Mouse (Mus musculus) neural tube, embryonic 10.5 days (tissue): ENCODE data around the gene Tbc1d5.

Source experiments
- DNase-seq: peaks from one replicate; pipeline ENCODE4 v3.0.0-alpha.2; 2017; ENCODE audit warnings: low spot score; ENCODE audit errors: extremely low spot score

The Tbc1d5 gene

DNA sequence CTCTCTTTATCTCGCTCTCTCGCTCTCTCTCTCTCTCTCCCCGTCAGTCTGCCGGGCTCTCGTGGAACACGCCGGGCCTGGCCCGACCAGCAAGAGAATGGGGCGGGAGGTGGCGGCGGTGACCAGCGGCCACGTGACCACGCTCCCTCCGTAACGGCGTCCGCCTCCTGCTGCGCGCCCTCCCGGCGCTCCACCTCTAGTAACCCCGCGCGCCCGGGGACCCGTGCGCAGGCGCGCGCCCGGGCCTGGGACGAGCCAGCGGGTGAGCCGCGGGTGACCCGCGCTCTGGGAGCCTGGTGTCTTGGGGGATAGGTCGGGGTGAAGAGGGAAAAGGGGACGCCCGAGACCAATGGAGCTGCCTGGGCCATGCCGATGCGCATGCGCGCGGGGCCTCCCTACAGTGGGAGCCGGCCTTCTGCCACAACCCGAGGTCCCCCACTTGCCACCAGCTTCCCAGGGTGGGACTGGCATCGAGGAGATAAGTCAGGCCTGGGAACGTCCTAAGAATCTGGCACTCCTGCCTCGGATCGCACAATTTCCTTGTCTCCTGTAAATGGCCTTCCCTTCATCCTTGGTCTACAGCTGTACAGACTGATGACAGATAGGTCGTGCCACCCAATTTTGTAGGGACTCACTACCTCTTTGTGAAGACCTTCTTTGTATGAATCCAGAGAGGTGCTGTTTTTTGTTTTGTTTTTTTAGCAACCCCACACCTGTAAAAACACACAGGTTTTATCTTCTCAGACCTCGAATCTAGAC is at the start of gene Tbc1d5:
Gene Tbc1d5, minus strand, starts transcription at position 158 of the 759 bp plus-strand sequence.
- DNase-seq: peak; percentile 94

GRCm38 (mm10) chr17:51226056-51226455 is 46.9 kb upstream of the Tbc1d5 start:
- DNase-seq: no peak

DNA sequence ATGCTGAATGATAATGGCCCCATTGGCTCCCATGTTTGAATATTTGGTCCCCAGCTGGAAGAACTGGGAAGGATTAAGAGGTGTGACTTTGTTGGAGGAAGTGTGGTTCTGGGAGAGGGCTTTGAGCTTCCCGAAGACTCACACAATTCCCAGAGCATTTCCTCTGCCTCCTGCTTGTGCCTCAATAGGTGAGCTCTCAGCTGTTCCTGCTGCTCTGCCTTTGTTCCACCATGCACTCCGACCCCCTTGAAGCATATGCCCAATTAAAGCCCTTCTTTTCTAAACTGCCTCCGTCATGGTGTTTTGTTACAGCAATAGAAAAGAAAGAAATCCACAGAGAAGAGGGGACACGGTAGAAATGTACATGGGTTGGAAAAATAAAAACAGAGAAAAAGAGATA is 44.0 kb upstream of the Tbc1d5 start:
- no peak for DNase-seq

DNA sequence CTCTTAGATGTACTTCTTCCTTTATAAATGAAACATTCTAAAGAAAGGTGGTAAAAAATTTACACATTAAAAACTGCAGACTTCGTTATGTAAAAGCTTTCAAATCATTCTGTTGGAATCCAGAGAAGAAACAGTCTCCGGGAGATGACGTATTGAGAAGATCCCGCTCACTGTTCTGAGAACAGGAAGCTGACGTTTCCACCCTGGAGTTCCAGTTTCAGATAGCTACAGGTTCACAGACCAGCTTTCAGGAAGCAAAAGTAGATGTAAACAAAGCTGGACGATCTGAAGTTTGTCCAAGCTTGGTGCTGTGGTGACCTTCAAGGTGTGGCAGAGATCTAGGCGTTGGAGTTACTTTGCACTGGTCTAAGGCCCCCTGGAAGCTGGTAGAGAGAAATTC is 41.9 kb upstream of the Tbc1d5 start:
- no peak for DNase-seq

DNA sequence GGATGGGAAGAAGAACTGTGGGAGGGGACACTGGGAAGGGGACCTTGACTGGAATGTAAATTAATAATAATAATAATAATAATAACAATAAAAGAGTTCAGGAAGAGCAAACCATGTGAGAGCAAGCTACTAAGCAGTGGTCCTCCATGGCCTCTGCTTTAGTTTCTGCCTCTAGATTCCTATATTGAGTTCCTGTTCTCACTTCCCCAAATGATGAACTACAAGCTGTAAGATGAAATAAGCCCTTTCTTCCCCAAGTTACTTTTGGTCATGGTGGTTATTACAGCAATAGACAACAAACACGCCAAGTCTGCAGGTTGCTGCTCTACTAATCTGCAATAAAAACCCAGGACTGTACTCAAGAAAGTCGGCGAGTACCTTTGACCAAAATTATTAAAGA is 40.7 kb upstream of the Tbc1d5 start:
- DNase-seq: no peak

- DNase-seq: no peak
Measured at GRCm38 (mm10) chr17:51216426-51216825, 37.3 kb upstream of the Tbc1d5 start.

GRCm38 (mm10) chr17:51209565-51209964 is 30.4 kb upstream of the Tbc1d5 start:
- no peak for DNase-seq

GRCm38 (mm10) chr17:51204643-51205042 is 25.5 kb upstream of the Tbc1d5 start:
- no peak for DNase-seq

DNA sequence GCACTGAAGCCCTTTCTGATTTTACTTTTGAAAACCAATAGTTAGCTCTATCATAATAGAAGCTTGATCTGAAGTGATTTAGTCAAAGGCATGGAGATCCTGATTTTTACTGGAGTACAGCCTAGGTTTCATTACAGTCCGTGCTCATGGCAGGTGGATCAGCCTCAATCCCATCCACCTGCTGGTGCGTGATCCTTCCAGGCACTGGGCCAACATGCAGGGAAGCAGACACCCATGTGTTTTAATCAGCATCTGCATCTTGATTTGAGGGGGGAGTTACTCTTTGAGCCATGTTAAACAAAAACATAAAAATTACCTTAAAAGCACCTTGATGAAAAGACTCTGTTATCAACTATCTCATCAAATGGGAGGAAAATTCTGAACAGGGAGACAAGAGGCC is 16.4 kb upstream of the Tbc1d5 start:
- DNase-seq: no peak

GRCm38 (mm10) chr17:51194787-51195186 is 15.6 kb upstream of the Tbc1d5 start:
- DNase-seq: no peak

GRCm38 (mm10) chr17:51191381-51191780 is 12.2 kb upstream of the Tbc1d5 start:
- no peak for DNase-seq

GRCm38 (mm10) chr17:51182715-51183114 is 3.6 kb upstream of the Tbc1d5 start:
- no peak for DNase-seq

GRCm38 (mm10) chr17:51178491-51179194 is 509 bp downstream of the Tbc1d5 start:
- DNase-seq: peak; percentile 81

GRCm38 (mm10) chr17:51177923-51178322 is 1.2 kb downstream of the Tbc1d5 start:
- no peak for DNase-seq

- DNase-seq: no peak
Measured at GRCm38 (mm10) chr17:51172332-51172731, 6.8 kb downstream of the Tbc1d5 start.

GRCm38 (mm10) chr17:51171504-51171903 is 7.6 kb downstream of the Tbc1d5 start:
- no peak for DNase-seq

- no peak for DNase-seq
Measured at GRCm38 (mm10) chr17:51169911-51170310, 9.2 kb downstream of the Tbc1d5 start.

GRCm38 (mm10) chr17:51162366-51162765 is 16.8 kb downstream of the Tbc1d5 start:
- DNase-seq: no peak

DNA sequence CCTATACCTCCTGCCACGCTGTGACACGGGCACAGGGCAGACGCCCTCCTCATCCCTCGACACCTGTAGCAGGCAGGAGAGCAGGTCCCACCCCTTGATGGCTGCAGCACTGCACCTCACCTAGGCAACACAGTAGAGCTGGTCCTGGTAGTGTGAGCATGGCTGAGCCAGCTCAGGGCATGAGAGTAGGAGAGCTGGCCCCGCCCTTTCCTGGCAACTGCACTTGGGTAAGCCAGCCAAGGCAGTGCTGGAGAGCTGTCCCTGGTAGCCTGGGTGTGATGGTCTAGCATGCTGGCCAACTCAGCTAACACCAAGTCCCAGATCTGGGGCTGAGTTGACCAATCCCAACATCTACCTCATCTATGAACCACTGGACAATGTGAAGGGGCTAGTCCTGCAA is 19.9 kb downstream of the Tbc1d5 start:
- DNase-seq: no peak

- no peak for DNase-seq
Measured at GRCm38 (mm10) chr17:51150999-51151398, 28.2 kb downstream of the Tbc1d5 start.

DNA sequence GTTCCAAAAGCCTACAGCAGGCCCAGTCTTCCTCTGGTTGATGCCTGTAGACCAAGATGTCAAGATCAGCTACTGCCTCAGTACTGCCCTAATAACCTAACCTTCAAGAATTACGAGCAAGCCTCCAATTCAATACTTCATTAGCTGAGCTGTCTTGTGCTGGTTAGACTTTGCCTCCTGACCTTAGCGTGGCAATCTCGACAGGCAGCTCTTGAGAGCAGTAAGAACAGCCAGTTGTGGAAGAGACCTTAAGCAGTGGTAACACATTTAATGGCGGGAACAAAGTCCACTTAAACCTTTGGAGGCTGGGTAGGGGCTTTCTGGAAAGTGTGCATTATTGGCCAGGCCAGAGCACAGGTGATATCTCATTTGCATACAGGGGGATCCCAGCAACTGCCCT is 34.2 kb downstream of the Tbc1d5 start:
- no peak for DNase-seq

DNA sequence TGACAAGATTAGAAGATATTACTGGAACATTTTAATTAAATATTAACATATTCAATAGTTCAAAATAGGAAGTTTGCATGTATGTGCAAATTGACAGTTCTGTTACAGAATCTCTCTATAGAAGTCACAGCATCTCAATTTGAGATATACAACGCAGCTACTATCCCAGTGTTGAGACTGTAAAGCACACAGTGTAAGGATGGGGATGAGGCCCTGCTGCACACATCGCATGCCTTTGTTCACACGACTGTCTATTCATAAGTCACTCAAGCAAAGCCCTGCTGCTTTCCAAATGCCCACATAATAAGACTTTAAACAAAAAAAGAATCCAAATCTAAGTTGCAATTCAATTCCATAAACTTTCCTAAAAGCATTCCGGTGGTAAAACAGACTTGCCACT is 37.1 kb downstream of the Tbc1d5 start:
- no peak for DNase-seq

- no peak for DNase-seq
Measured at GRCm38 (mm10) chr17:51111194-51111593, 68.0 kb downstream of the Tbc1d5 start.
